Mouse (Mus musculus) neural tube, embryonic 14.5 days (tissue): Measurements from ENCODE around the gene Rpl5. TPM values are rescaled to one million over a fixed set of nuclear protein-coding genes. Genes with fewer than 3 reads are reported as not detected.

Experiments used
- ATAC-seq: fragments of 200-750 bp; cut with Nextera tagmentation; 2 replicates; pipeline ENCODE4 v1.8.0; 2017; ENCODE audit warnings: low read depth, mild to moderate bottlenecking, moderate TSS enrichment, moderate library complexity
- H3K27ac ChIP-seq: fragments of 300-500 bp; sonication (generic); 2 replicates; pipeline ENCODE4 v1.5.1; 2014; ENCODE audit warnings: low read depth, mild to moderate bottlenecking, control low read depth, low read length, moderate library complexity, mixed read lengths
- H3K27me3 ChIP-seq: fragments of 300-500 bp; sonication (generic); 2 replicates; pipeline ENCODE4 v1.6.1; 2014; ENCODE audit warnings: low read length; ENCODE audit not compliant: control insufficient read depth, insufficient read depth
- H3K36me3 ChIP-seq: fragments of 300-500 bp; sonication (generic); 2 replicates; pipeline ENCODE4 v1.6.1; 2014; ENCODE audit warnings: low read length, mixed read lengths; ENCODE audit not compliant: control insufficient read depth, insufficient read depth
- H3K4me1 ChIP-seq: fragments of 300-500 bp; sonication (generic); 2 replicates; pipeline ENCODE4 v1.6.1; 2014; ENCODE audit warnings: low read length; ENCODE audit not compliant: control insufficient read depth, insufficient read depth
- H3K4me2 ChIP-seq: fragments of 300-500 bp; sonication (generic); 2 replicates; pipeline ENCODE4 v1.6.1; 2014; ENCODE audit warnings: mild to moderate bottlenecking, low read depth, low read length, control low read depth
- H3K4me3 ChIP-seq: fragments of 300-500 bp; sonication (generic); 2 replicates; pipeline ENCODE4 v1.5.1; 2014; ENCODE audit warnings: low read depth, low read length, control low read depth, mixed read lengths
- H3K9ac ChIP-seq: fragments of 300-500 bp; sonication (generic); replicated peaks from 2 replicates; pipeline ENCODE4 v1.6.1; 2014; ENCODE audit warnings: low read depth, mild to moderate bottlenecking, control low read depth, low read length, mixed read lengths
- H3K9me3 ChIP-seq: fragments of 300-500 bp; sonication (generic); 2 replicates; pipeline ENCODE4 v1.6.1; 2016; ENCODE audit warnings: low read length; ENCODE audit not compliant: control insufficient read depth
- WGBS: fragments of 180-500 bp; shearing (Covaris S2); extraction: QIAGEN DNeasy Blood & Tissue Kit; methylation state at CpG from one replicate; pipeline ENCODE4 v1.1.7; 2014; 5-methylcytosine and 5-hydroxymethylcytosine counted together
- polyA plus RNA-seq: library from polyadenylated mRNA; unstranded; fragments of >200 nt; fragmentation: Nextera tagmentation; extraction: Ambion mirVana; gene quantifications from 2 replicates; pipeline ENCODE4 v1.2.1, GENCODE M21; 2014

Rpl5 gene
- 62.4 and 68.8 TPM in 2 replicates for polyA plus RNA-seq

DNA sequence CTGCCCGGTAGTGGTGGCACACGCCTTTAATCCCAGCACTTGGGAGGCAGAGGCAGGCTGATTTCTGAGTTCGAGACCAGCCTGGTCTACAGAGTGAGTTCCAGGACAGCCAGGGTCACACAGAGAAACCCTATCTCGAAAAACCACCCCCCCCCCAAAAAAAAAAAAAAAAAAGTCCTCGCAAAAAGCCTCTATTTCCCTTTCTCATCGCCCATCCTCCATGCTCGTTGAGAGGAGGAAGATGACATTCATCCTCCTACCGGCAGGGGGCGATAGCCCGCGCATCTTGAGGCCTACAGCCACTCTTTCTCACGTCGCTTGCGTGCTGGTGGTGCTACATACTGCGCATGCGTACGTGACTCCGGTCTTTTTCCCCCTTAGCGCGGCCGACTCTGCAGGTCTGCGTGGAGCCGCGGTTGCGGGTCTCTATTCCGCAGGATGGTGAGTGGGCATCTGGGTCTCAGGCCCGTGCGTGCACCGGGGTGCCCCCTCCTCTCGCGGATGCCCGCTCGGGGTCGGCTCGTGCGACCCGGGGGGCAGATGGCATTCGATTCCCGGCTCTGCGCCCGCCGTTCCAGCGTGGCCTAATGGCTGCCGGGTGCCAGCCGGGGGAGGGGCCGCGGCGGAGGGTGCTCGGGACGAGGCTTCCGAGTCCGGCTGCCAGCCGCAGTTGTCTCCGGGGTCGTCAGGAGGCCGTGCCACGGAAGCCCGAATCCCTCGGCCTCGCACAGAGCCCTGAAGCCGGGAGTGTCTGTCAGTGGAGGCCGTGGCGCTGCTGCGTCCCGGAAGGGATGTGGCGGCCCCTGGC is at the start of gene Rpl5:
Gene Rpl5 (plus strand): TSS at position 297 of the 808 bp plus-strand sequence.
- Histone ChIP-seq H3K4me2 (peak within 1 kb of the TSS; percentile 87), H3K9ac (peak within 1 kb of the TSS; percentile 86), H3K4me3 (peak within 1 kb of the TSS; percentile 98), H3K36me3 (peaks cover 26% of the 10 kb centered on the region; the same call in 1 of the 2 replicates), H3K9me3 (no peaks in the 10 kb centered on the region), H3K27ac (peak within 1 kb of the TSS; percentile 83), H3K27me3 (no peaks in the 10 kb centered on the region), H3K4me1 (peaks cover 10% of the 10 kb centered on the region; the same call in 1 of the 2 replicates)
- peak; percentile 98 for ATAC-seq
- 4% methylated on average over 66 of the region's 66 CpGs for WGBS

DNA sequence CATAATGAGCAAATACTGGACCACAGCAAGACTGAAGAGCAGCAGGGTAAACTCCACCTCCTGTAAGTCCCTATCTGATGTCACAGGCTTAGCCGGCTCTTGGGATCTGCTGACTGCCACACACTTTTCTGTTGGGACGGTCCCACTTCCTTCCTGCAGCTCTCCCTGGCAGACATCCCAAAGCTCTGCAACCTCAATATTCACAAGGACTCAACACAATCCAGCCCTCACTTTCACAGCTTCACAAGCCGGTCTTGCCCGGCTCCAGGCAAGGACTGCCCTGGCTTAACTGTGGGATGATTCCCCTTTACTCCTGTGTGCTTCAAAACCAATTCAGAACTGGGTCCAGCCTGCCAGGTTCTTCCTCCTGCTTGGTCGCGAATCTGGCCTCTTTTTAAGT is 46.5 kb upstream of the Rpl5 start:
- Histone ChIP-seq H3K4me2 (no peak overlapping the region), H3K36me3 (no peaks in the 10 kb centered on the region), H3K9me3 (no peaks in the 10 kb centered on the region), H3K27me3 (no peaks in the 10 kb centered on the region), H3K9ac (no peak overlapping the region), H3K4me1 (no peaks in the 10 kb centered on the region), H3K4me3 (no peak overlapping the region), H3K27ac (no peak overlapping the region)
- 44% methylated on average over 6 of the region's 6 CpGs for WGBS
- no peak for ATAC-seq

DNA sequence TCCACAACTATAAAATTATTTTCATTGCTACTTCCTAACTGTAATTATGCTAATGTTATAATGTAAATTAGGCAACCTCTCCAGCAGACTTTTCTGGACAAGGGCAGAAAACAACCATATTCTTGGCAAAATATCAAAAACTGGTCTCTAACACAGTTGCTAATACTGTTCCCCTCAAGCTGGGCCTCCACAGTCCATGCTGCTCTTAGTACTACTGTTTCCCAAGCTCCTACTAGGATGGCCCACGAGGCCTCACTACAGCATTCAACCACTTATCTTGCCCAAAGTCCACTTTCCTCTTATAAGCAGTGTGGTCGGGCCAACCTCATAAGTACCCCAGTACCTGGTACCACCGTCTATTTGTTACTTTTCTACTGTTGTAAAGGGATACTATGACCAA is 45.7 kb upstream of the Rpl5 start:
- no peaks in the 10 kb centered on the region for H3K36me3 ChIP-seq
- WGBS, result 86% methylated on average over 3 of the region's 3 CpGs

DNA sequence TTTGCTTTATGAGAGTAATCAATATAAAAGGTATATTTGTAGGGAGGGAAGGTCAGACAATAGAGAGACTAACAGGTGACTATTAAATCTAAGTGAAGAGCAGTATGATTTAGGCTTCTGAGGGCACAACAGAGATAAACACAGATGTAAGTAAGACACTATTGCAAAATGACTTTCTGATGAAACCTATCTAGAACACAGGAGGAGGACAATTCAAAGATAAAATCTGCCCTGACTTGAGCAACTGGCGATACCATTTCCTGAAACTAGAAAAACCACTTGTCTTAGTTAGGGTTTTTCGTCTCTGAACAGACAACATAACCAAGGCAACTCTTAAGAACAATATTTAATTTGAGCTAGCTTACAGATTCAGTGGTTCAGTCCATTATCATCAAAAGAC is 44.8 kb upstream of the Rpl5 start:
- Histone ChIP-seq H3K27ac (no peak overlapping the region), H3K4me3 (no peak overlapping the region), H3K27me3 (no peaks in the 10 kb centered on the region), H3K4me1 (no peaks in the 10 kb centered on the region), H3K4me2 (no peak overlapping the region), H3K9ac (no peak overlapping the region), H3K9me3 (no peaks in the 10 kb centered on the region), H3K36me3 (no peaks in the 10 kb centered on the region)
- WGBS, result 94% methylated on average over 2 of the region's 2 CpGs
- no peak for ATAC-seq

More for the DNA sequence above, 45.7 kb upstream of the Rpl5 start:
- H3K9me3 ChIP-seq, result no peaks in the 10 kb centered on the region
- H3K27ac ChIP-seq, result no peak overlapping the region
- ATAC-seq, result no peak
- no peak overlapping the region for H3K9ac ChIP-seq
- H3K4me3 ChIP-seq, result no peak overlapping the region
- no peak overlapping the region for H3K4me2 ChIP-seq
- H3K4me1 ChIP-seq, result no peaks in the 10 kb centered on the region
- H3K27me3 ChIP-seq, result no peaks in the 10 kb centered on the region

DNA sequence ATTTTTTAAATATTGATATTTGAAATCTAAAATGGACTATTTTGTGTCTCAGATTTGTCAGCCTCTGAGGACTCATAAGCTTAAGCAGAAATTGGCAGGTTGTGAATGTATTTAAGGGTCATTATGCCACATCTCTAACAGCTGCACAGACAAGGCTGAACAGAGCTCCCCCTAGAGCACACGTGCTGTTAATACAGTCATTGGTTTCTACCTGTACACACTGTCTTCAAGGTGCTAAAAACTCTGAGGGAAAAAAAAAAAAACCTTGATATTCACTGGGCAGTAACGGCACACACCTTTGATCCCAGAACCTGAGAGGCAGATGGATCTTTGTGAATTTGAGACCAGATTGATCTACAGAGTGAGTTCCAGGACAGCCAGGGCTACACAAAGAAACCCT is 41.3 kb upstream of the Rpl5 start:
- Histone ChIP-seq H3K27ac (no peak overlapping the region), H3K9ac (no peak overlapping the region), H3K36me3 (no peaks in the 10 kb centered on the region), H3K4me2 (no peak overlapping the region), H3K4me3 (no peak overlapping the region), H3K27me3 (no peaks in the 10 kb centered on the region), H3K9me3 (no peaks in the 10 kb centered on the region), H3K4me1 (no peaks in the 10 kb centered on the region)
- ATAC-seq, result no peak
- WGBS, result 55% methylated on average over 2 of the region's 2 CpGs

DNA sequence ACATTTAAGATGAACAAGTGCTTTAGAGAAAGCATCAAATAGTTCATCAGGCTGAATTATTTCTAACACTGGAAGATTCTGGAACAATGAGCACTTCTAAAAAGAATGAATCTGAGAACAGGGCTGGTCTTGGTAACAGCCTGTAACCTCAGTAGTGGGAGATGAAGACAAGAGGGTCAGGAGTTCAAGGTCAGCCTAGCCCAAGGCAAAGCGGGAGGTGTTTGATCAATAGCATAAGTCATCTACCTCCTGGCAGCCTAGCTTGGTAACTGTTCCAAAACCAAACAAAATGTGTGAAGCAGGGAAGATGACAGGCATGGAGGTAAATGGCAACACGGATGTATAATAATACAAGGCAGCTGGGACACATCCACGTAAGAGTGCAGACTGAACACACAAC is 36.3 kb upstream of the Rpl5 start:
- Histone ChIP-seq H3K4me2 (no peak overlapping the region), H3K27ac (no peak overlapping the region), H3K4me3 (no peak overlapping the region), H3K4me1 (peaks cover 2% of the 10 kb centered on the region; the same call in 1 of the 2 replicates), H3K9ac (no peak overlapping the region), H3K9me3 (no peaks in the 10 kb centered on the region), H3K27me3 (no peaks in the 10 kb centered on the region), H3K36me3 (no peaks in the 10 kb centered on the region)
- WGBS, result 84% methylated on average over 3 of the region's 3 CpGs
- no peak for ATAC-seq

DNA sequence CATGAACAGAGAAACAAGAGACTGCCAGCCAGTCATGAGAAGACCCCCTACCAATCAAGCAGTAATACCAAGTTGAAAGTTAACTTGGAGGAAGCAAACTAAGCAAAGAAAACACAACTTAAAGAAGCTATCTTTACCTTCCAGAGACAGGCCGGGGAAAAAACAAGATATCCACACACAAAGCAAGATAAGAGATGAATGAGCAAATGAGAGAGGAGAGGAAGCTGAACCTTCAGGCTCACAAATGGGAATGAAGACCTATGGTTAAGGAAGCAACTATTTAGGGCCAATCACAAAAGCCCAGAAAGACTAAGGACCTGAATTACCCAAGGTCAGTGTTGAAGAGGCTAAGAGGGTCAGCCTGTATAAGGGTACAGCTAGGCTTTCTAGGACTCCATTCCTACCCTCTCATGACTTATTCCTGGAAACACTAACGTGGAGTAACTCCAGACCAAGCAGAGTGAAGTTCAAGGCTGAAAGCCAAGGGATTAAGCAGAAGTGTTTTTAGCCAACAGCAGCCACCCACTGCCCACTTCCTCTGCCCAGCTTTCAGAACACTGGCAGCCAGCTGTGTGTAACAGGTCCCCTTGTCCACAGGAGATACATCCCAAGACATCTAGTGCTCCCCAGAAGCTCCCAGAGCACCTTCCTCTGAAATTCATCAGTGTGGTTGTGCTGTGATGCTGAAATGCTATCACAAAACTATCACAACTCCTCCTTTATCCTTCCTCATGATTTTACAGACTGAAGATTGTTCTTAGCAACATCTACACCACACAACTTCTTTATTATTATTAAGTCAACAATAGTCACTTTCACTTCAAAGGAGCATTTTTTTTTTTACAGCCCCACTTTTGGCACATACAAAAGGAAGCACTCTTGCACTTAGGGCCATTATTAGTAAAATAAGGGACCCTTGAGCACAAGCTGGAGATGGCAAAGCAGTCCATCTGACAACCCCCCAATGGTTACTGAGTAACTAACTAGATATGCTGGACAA is 33.9 kb upstream of the Rpl5 start:
- Histone ChIP-seq H3K27ac (no peak overlapping the region), H3K36me3 (no peaks in the 10 kb centered on the region), H3K4me2 (no peak overlapping the region), H3K9ac (no peak overlapping the region), H3K4me3 (no peak overlapping the region), H3K9me3 (no peaks in the 10 kb centered on the region), H3K27me3 (no peaks in the 10 kb centered on the region), H3K4me1 (peaks cover 2% of the 10 kb centered on the region; the same call in 1 of the 2 replicates)
- no peak for ATAC-seq
- 67% methylated on average over 2 of the region's 2 CpGs for WGBS

DNA sequence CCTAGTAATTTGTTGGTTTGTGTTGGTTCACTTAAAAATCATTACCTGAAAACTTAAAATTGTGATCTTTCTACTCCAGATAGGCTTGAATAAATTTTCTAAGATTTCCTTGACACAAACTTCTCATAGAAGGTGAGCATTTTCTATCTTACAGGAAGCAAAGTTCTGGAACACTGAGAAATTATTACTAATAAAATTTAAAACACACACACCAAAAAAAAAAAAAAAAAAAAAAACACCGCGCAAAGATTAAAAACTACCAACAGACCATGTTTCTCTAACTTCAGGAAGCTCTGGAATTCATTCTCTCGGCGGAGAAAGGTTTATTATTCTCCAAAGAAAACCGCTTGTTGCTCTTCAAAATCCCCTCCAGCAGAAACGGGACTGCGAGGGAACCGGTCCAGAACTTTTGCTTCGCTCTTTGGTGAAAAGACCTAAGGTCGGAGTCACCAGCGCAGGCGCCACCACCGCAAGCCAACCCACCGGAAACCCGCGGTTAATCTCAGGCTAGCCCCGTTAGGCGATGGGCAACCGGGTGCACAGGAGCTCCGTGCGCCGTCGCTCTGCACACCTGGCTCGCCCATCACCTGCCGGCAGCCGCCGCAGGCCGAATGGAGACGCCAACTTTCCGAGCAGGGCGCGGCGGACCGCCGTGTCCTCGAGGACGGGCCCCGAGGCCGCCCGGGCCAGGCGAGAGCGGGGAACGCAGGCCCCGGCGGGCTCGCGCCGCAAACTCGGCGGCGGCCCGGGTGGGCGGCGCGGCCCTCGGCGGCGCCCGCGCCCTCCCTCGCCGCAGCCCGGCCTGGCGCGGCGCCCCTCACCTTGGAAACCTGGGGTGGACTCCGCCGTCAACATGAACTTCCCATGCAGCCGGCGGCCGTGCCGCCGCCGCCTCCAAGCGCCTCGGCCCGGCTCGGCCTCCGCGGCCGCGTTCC is 32.1 kb upstream of the Rpl5 start:
- H3K36me3 ChIP-seq, result no peaks in the 10 kb centered on the region

More for the DNA sequence above, 32.1 kb upstream of the Rpl5 start:
- H3K4me3 ChIP-seq, result peak overlapping the region; percentile 92
- H3K9me3 ChIP-seq, result no peaks in the 10 kb centered on the region
- ATAC-seq, result peak; percentile 77
- no peaks in the 10 kb centered on the region for H3K27me3 ChIP-seq
- under 1% methylated on average over 55 of the region's 82 CpGs for WGBS
- peaks cover 2% of the 10 kb centered on the region; the same call in 1 of the 2 replicates for H3K4me1 ChIP-seq
- peak overlapping the region; percentile 88 for H3K27ac ChIP-seq
- H3K4me2 ChIP-seq, result peak overlapping the region; percentile 50
- H3K9ac ChIP-seq, result peak overlapping the region; percentile 80
